Mouse (Mus musculus) G1E (cell line): ENCODE measurements around the gene Hoxd9.

Experiments used
- CTCF ChIP-seq: IDR thresholded peaks from 2 replicates; pipeline ENCODE4 v1.5.1; 2012; ENCODE audit warnings: low read depth, low read length, inconsistent platforms, mixed read lengths
- GATA1 ChIP-seq: IDR thresholded peaks from 2 replicates; pipeline ENCODE4 v1.6.1; 2012; ENCODE audit warnings: borderline replicate concordance, low read length, inconsistent platforms, mixed read lengths
- GATA2 ChIP-seq: IDR thresholded peaks from 2 replicates; pipeline ENCODE4 v1.6.1; 2012; ENCODE audit warnings: low read depth, low read length, inconsistent platforms, borderline replicate concordance
- POLR2AphosphoS5 ChIP-seq: IDR thresholded peaks from 2 replicates; pipeline ENCODE4 v1.6.1; 2012; ENCODE audit warnings: low read depth, low read length, inconsistent platforms; ENCODE audit not compliant: insufficient replicate concordance
- TAL1 ChIP-seq: conservative IDR thresholded peaks from 2 replicates; pipeline ENCODE4 v1.6.1; 2012; ENCODE audit warnings: low read depth, low read length, inconsistent platforms, mixed read lengths

- TF ChIP-seq TAL1, result no peak
- no peak for TF ChIP-seq CTCF
- TF ChIP-seq GATA1, result no peak
- TF ChIP-seq POLR2AphosphoS5, result no peak
- no peak for TF ChIP-seq GATA2
These were observed 38.7 kb upstream of the Hoxd9 start for GRCm38 (mm10) chr2:74658667-74659371.
